Mouse (Mus musculus): ENCODE data around the gene Prr14.

Gene Prr14

GRCm38 (mm10) chr7:127512231-127513015, 53.0 kb downstream of the Prr14 start:
- peak; percentile 95 to 98 for DNase-seq (ENCODE audit: low spot score in 2 of 2)

- DNase-seq (ENCODE audit: low spot score in 2 of 2), result peak in 1 of 2 experiments; percentile 4
These were observed 53.6 kb downstream of the Prr14 start for GRCm38 (mm10) chr7:127513016-127513390.

GRCm38 (mm10) chr7:127513781-127514180, 54.4 kb downstream of the Prr14 start:
- no peak for DNase-seq (ENCODE audit: low spot score in 2 of 2)

GRCm38 (mm10) chr7:127515846-127516245, 56.4 kb downstream of the Prr14 start:
- no peak for DNase-seq (ENCODE audit: low spot score in 2 of 2)

- DNase-seq (ENCODE audit: low spot score in 2 of 2), result no peak
These were observed 56.9 kb downstream of the Prr14 start for GRCm38 (mm10) chr7:127516344-127516743.

- DNase-seq (ENCODE audit: low spot score in 2 of 2), result no peak
These were observed 59.9 kb downstream of the Prr14 start, which contains the start of gene Gm42715 for GRCm38 (mm10) chr7:127519284-127519683. Gm42715 (plus strand) TSS chr7:127519584.
